Mouse (Mus musculus) monocyte, adult 5-6 weeks (primary cell): Measurements from ENCODE around the gene Ntn3. TPM values are rescaled to one million over a fixed set of nuclear protein-coding genes. Genes with fewer than 3 reads are reported as not detected.

Source experiments
- ATAC-seq: fragments of 153-309, 156-312 bp; replicated peaks from 2 replicates; pipeline ENCODE4 v1.8.0; 2017; ENCODE audit warnings: mild to moderate bottlenecking; ENCODE audit not compliant: low TSS enrichment, insufficient number of reproducible peaks, severe bottlenecking, poor library complexity, low FRiP score
- total RNA-seq: library from RNA; stranded (forward); fragments of 200-1000, 200-491, 200-594 nt; gene quantifications from 3 replicates; pipeline ENCODE4 v1.2.3, GENCODE M21; 2017

The Ntn3 gene
- total RNA-seq: not detected in 3 replicates

GRCm38 (mm10) chr17:24209043-24209915, at the start of gene Ntn3:
TSS of gene Ntn3 (minus strand) at chr17:24209531.
- ATAC-seq: no peak

- no peak for ATAC-seq
Measured at GRCm38 (mm10) chr17:24258981-24259380, 49.6 kb upstream of the Ntn3 start.

GRCm38 (mm10) chr17:24252329-24252728, 43.0 kb upstream of the Ntn3 start:
- ATAC-seq: no peak

- peak; percentile 100 for ATAC-seq
Measured at GRCm38 (mm10) chr17:24251320-24252069, 42.2 kb upstream of the Ntn3 start, which contains the start of gene Ccnf. TSS of gene Ccnf (minus strand) at chr17:24251484.

- ATAC-seq: no peak
Measured at GRCm38 (mm10) chr17:24250988-24251319, 41.6 kb upstream of the Ntn3 start.

GRCm38 (mm10) chr17:24248641-24249040, 39.3 kb upstream of the Ntn3 start:
- no peak for ATAC-seq

- ATAC-seq: no peak
Measured at GRCm38 (mm10) chr17:24244061-24244460, 34.7 kb upstream of the Ntn3 start.

- peak; percentile 52; the same call in 1 of the 2 replicates for ATAC-seq
Measured at GRCm38 (mm10) chr17:24243311-24243969, 34.1 kb upstream of the Ntn3 start.

- ATAC-seq: no peak
Measured at GRCm38 (mm10) chr17:24236921-24237320, 27.6 kb upstream of the Ntn3 start.

- no peak for ATAC-seq
Measured at GRCm38 (mm10) chr17:24236479-24236878, 27.1 kb upstream of the Ntn3 start.

GRCm38 (mm10) chr17:24227941-24228340, 18.6 kb upstream of the Ntn3 start:
- no peak for ATAC-seq

- no peak for ATAC-seq
Measured at GRCm38 (mm10) chr17:24226721-24227120, 17.4 kb upstream of the Ntn3 start.

GRCm38 (mm10) chr17:24225851-24226250, 16.5 kb upstream of the Ntn3 start:
- no peak for ATAC-seq

- ATAC-seq: no peak
Measured at GRCm38 (mm10) chr17:24224741-24225140, 15.4 kb upstream of the Ntn3 start.

GRCm38 (mm10) chr17:24223513-24223912, 14.2 kb upstream of the Ntn3 start:
- ATAC-seq: no peak

- no peak for ATAC-seq
Measured at GRCm38 (mm10) chr17:24222653-24223052, 13.3 kb upstream of the Ntn3 start.

- peak; percentile 97 for ATAC-seq
Measured at GRCm38 (mm10) chr17:24220435-24221411, 11.4 kb upstream of the Ntn3 start, which contains the start of gene Tedc2. TSS of gene Tedc2 (minus strand) at chr17:24220851.

GRCm38 (mm10) chr17:24216836-24217235, 7.5 kb upstream of the Ntn3 start:
- no peak for ATAC-seq
